Mouse (Mus musculus) lung, embryonic 15.5 days (tissue): ENCODE results near the gene Samd3. TPM values are rescaled to one million over a fixed set of nuclear protein-coding genes. Genes with fewer than 3 reads are reported as not detected.

Experiments used
- ATAC-seq: fragments of 200-750 bp; cut with Nextera tagmentation; 2 replicates; pipeline ENCODE4 v1.8.0; 2017; ENCODE audit warnings: moderate number of reproducible peaks, borderline replicate concordance; ENCODE audit not compliant: low FRiP score, low TSS enrichment; ENCODE audit errors: extremely low read depth
- H3K27ac ChIP-seq: fragments of 300-500 bp; sonication (generic); 2 replicates; pipeline ENCODE4 v1.5.1; 2015; ENCODE audit warnings: moderate library complexity, mild to moderate bottlenecking, inconsistent platforms
- H3K27me3 ChIP-seq: fragments of 300-500 bp; sonication (generic); 2 replicates; pipeline ENCODE4 v1.6.1; 2015; ENCODE audit warnings: inconsistent platforms
- H3K36me3 ChIP-seq: fragments of 300-500 bp; sonication (generic); 2 replicates; pipeline ENCODE4 v1.6.1; 2015; ENCODE audit warnings: inconsistent platforms
- H3K4me1 ChIP-seq: fragments of 300-500 bp; sonication (generic); 2 replicates; pipeline ENCODE4 v1.6.1; 2015; ENCODE audit warnings: inconsistent platforms
- H3K4me2 ChIP-seq: fragments of 300-500 bp; sonication (generic); 2 replicates; pipeline ENCODE4 v1.6.1; 2015; ENCODE audit warnings: inconsistent platforms, mild to moderate bottlenecking, moderate library complexity
- H3K4me3 ChIP-seq: fragments of 300-500 bp; sonication (generic); 2 replicates; pipeline ENCODE4 v1.5.1; 2015; ENCODE audit warnings: mild to moderate bottlenecking, inconsistent platforms
- H3K9ac ChIP-seq: fragments of 300-500 bp; sonication (generic); 2 replicates; pipeline ENCODE4 v1.6.1; 2015; ENCODE audit warnings: inconsistent platforms
- H3K9me3 ChIP-seq: fragments of 300-500 bp; sonication (generic); 2 replicates; pipeline ENCODE4 v1.6.1; 2016; ENCODE audit warnings: inconsistent platforms
- WGBS: fragments of 180-500 bp; shearing (Covaris S2); methylation state at CpG from one replicate; pipeline ENCODE4 v1.1.7; 2015; 5-methylcytosine and 5-hydroxymethylcytosine counted together
- polyA plus RNA-seq: library from polyadenylated mRNA; unstranded; fragments of >200 nt; fragmentation: Nextera tagmentation; extraction: Ambion mirVana; gene quantifications from 2 replicates; pipeline ENCODE4 v1.2.1, GENCODE M21; 2015

Samd3 gene
- polyA plus RNA-seq = 0.28 and 0.30 TPM in 2 replicates

DNA sequence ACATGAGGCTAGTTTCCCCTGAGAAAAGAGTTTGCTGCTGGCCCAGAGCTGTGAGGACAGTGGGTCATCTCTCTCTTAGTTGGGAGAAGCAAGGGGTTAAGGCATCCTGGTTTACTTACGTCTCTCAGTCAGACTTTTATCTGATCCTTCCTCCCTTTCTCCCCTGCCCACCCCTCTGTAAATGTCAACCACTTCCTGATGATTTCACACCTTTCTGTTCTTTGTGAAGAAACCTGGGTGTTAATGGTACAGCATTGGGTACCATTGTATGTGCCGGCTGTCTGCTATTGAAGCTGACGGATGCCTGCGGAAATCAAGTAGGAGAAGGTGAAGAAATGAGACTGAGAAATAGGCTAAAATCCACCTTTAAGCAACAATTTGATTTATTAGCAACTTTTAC is at the start of gene Samd3:
Gene Samd3 (plus strand): TSS at position 220 of the 400 bp plus-strand sequence.
- Histone ChIP-seq H3K27ac (no peak within 1 kb of the TSS), H3K4me2 (no peak within 1 kb of the TSS), H3K9me3 (no peaks in the 10 kb centered on the region), H3K9ac (no peak within 1 kb of the TSS), H3K27me3 (no peaks in the 10 kb centered on the region), H3K4me1 (peaks cover 16% of the 10 kb centered on the region; the same call in 1 of the 2 replicates), H3K36me3 (no peaks in the 10 kb centered on the region), H3K4me3 (no peak within 1 kb of the TSS)
- ATAC-seq = no peak
- WGBS = 67% methylated on average over 4 of the region's 4 CpGs

GRCm38 (mm10) chr10:26185289-26185688 is 44.2 kb upstream of the Samd3 start:
- 79% methylated on average over 5 of the region's 5 CpGs for WGBS
- H3K27me3 ChIP-seq = no peaks in the 10 kb centered on the region
- H3K27ac ChIP-seq = no peak overlapping the region
- H3K4me1 ChIP-seq = no peaks in the 10 kb centered on the region
- H3K4me3 ChIP-seq = no peak overlapping the region
- no peak overlapping the region for H3K4me2 ChIP-seq
- ATAC-seq = no peak
- no peak overlapping the region for H3K9ac ChIP-seq
- H3K36me3 ChIP-seq = no peaks in the 10 kb centered on the region
- no peaks in the 10 kb centered on the region for H3K9me3 ChIP-seq

DNA sequence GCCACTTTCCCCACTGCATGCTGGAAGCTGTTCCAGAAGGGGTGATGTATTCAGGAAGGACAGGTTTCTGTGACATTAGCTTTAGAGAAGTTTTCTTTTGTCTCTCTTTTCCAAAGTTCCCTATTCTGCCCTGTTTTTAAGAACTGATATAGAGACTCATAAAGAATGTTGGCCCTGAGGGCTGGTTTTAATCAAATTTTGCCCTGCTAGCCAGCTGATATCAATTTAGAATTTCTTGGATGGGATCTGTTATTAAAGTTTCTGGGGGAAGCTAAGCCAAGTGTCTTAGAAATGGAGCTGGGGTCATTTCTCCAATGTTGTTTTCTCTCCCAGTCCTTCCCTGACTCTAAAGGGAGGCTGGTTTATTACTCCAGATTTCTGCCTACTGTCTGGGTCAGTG is 38.7 kb upstream of the Samd3 start:
- no peak overlapping the region for H3K27ac ChIP-seq
- no peak for ATAC-seq
- H3K4me2 ChIP-seq = no peak overlapping the region
- no peaks in the 10 kb centered on the region for H3K27me3 ChIP-seq
- H3K4me3 ChIP-seq = no peak overlapping the region
- H3K9ac ChIP-seq = no peak overlapping the region
- no peaks in the 10 kb centered on the region for H3K36me3 ChIP-seq
- no peaks in the 10 kb centered on the region for H3K4me1 ChIP-seq
- H3K9me3 ChIP-seq = no peaks in the 10 kb centered on the region

GRCm38 (mm10) chr10:26194892-26195291 is 34.6 kb upstream of the Samd3 start:
- H3K4me1 ChIP-seq = no peaks in the 10 kb centered on the region
- H3K4me2 ChIP-seq = no peak overlapping the region
- H3K4me3 ChIP-seq = no peak overlapping the region
- H3K9ac ChIP-seq = no peak overlapping the region
- no peak for ATAC-seq
- H3K9me3 ChIP-seq = no peaks in the 10 kb centered on the region
- no peaks in the 10 kb centered on the region for H3K36me3 ChIP-seq
- H3K27ac ChIP-seq = no peak overlapping the region
- no peaks in the 10 kb centered on the region for H3K27me3 ChIP-seq
- 83% methylated on average over 1 of the region's 1 CpGs for WGBS

DNA sequence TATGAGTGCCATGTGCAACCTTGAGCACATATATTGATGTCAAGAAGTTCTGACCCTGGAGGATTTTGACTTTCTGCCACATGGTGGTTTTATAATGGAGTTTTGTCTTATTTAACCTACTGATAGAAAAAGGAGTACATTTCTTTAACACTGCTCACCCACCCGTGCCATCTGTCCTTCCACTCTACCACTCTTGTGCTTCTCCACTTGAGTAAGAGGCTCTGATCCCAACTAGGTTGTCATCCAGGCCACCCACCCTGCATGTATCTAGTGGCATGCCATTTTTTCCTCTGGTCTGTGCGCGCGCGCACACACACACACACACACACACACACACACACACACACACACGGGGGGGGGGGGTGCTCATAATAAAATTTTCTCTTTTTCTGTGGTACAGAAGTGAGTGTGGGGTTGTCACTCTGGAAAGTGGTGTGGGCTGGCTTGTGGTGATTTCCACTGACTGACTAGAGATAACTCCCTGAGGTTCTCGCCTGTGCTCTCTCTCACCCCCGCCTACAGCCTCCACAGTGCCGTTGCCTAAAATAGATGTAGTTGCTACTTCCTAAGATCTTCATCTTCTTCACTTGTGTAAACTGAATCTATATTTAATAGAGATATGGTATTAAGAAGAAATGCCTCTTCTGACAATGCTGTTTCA is 26.7 kb upstream of the Samd3 start:
- Histone ChIP-seq H3K9ac (no peak overlapping the region), H3K4me3 (no peak overlapping the region), H3K36me3 (no peaks in the 10 kb centered on the region), H3K27ac (no peak overlapping the region), H3K4me2 (no peak overlapping the region), H3K9me3 (no peaks in the 10 kb centered on the region), H3K27me3 (no peaks in the 10 kb centered on the region), H3K4me1 (no peaks in the 10 kb centered on the region)
- ATAC-seq = no peak
- WGBS = 83% methylated on average over 9 of the region's 9 CpGs

- no peak overlapping the region for H3K9ac ChIP-seq
- H3K9me3 ChIP-seq = no peaks in the 10 kb centered on the region
- H3K36me3 ChIP-seq = no peaks in the 10 kb centered on the region
- ATAC-seq = no peak
- no peak overlapping the region for H3K27ac ChIP-seq
- H3K4me3 ChIP-seq = no peak overlapping the region
- H3K4me2 ChIP-seq = no peak overlapping the region
- 73% methylated on average over 4 of the region's 4 CpGs for WGBS
- 0 out of 2 replicates have a peak, but pooled peaks cover under 1% of the 10 kb centered on the region for H3K4me1 ChIP-seq
- no peaks in the 10 kb centered on the region for H3K27me3 ChIP-seq
Observed at GRCm38 (mm10) chr10:26220729-26221128, 8.8 kb upstream of the Samd3 start.

- Histone ChIP-seq H3K4me1 (peaks cover 13% of the 10 kb centered on the region; the same call in 1 of the 2 replicates), H3K27ac (peak overlapping the region; percentile 79), H3K4me2 (no peak overlapping the region), H3K9ac (no peak overlapping the region), H3K36me3 (no peaks in the 10 kb centered on the region), H3K27me3 (no peaks in the 10 kb centered on the region), H3K4me3 (no peak overlapping the region), H3K9me3 (no peaks in the 10 kb centered on the region)
- 41% methylated on average over 5 of the region's 5 CpGs for whole genome bisulfite sequencing
- ATAC-seq = peak; percentile 80; the same call in 1 of the 2 replicates
Observed at GRCm38 (mm10) chr10:26226241-26226640, 3.3 kb upstream of the Samd3 start.

GRCm38 (mm10) chr10:26226734-26227133 is 2.8 kb upstream of the Samd3 start:
- H3K4me1 ChIP-seq = peaks cover 13% of the 10 kb centered on the region; the same call in 1 of the 2 replicates
- peak; percentile 95; the same call in 1 of the 2 replicates for ATAC-seq
- no peak overlapping the region for H3K4me2 ChIP-seq
- WGBS = 16% methylated on average over 2 of the region's 2 CpGs
- H3K36me3 ChIP-seq = no peaks in the 10 kb centered on the region
- no peaks in the 10 kb centered on the region for H3K27me3 ChIP-seq
- H3K9me3 ChIP-seq = no peaks in the 10 kb centered on the region
- H3K4me3 ChIP-seq = no peak overlapping the region
- H3K27ac ChIP-seq = peak overlapping the region; percentile 71
- no peak overlapping the region for H3K9ac ChIP-seq

DNA sequence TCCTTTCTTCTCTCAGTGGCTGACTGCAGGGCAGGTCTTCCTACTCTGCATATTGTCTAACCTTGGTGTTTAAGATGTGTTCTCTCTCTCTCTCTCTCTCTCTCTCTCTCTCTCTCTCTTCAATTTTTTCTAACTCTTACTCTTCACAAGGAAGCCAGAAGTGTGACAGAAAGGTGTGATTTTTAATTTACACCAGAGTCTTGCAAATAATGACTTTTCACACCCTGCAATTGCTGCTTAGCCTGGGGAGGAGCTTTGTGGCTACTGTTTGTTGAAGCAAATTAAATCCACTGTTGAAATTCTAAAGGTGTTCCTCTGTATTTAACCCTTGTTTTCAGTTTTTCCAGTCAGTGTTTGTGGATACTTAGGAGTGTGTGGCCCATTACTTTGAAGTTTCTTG is 1.3 kb upstream of the Samd3 start:
- Histone ChIP-seq H3K4me3 (no peak overlapping the region), H3K9ac (no peak overlapping the region), H3K4me2 (no peak overlapping the region), H3K27ac (no peak overlapping the region), H3K36me3 (no peaks in the 10 kb centered on the region), H3K9me3 (no peaks in the 10 kb centered on the region), H3K27me3 (no peaks in the 10 kb centered on the region), H3K4me1 (peaks cover 16% of the 10 kb centered on the region; the same call in 1 of the 2 replicates)
- no peak for ATAC-seq

DNA sequence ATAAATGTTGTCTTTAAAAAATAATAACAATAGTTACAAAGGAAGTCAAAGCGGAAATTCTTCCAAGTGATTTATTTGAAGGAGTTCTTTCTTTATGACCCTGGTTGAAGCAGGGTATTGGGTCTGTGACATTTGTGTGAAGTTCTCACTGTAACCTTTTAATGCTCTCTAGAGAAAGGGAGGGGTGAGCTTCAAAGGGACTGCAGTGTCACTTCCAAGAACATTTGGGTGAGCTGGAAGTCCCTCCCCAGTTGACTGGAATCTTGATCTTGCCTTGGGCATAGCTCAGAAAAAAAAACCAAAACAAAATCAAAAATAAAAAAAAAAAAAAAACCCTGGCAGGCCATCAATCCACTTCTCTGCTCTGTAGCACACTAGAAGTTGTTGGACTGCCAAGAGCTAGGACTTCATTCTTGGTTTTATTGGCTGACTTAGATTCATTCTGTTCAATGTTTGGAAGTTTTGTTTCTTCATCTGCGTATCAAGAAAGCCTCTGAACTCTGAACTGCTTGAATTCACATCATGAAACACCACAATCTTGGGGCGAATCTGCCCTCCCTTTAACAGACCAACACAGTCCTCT is 2.7 kb downstream of the Samd3 start:
- Histone ChIP-seq H3K4me1 (peaks cover 5% of the 10 kb centered on the region; the same call in 1 of the 2 replicates), H3K4me2 (no peak overlapping the region), H3K27ac (peak overlapping the region; percentile 33; the same call in 1 of the 2 replicates), H3K9me3 (no peaks in the 10 kb centered on the region), H3K4me3 (no peak overlapping the region), H3K36me3 (no peaks in the 10 kb centered on the region), H3K27me3 (no peaks in the 10 kb centered on the region), H3K9ac (no peak overlapping the region)
- ATAC-seq = peak; percentile 67; the same call in 1 of the 2 replicates
- 47% methylated on average over 3 of the region's 3 CpGs for WGBS

DNA sequence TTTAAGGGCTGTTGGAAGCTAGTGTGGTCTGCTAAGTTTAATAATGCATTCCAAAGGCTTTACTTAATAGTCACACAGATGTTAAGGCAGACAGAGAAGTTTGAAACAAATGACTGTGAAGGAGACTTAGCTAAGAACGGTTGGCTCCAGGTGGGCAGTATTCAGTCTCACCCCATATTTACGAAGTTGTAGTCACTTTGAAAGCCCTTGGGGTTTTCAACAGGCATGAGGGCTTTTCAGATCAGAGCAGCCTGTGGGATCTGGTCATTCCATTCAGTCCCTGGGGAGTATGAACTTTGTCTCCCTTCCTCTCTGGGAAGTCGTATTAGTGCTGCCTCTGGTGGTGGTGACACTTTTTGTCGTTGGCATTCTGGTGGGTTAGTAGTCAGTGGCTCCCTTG is 9.1 kb downstream of the Samd3 start:
- ATAC-seq = no peak
- H3K4me3 ChIP-seq = no peak overlapping the region
- H3K9ac ChIP-seq = no peak overlapping the region
- H3K4me2 ChIP-seq = no peak overlapping the region
- H3K4me1 ChIP-seq = peaks cover 5% of the 10 kb centered on the region; the same call in 1 of the 2 replicates
- H3K36me3 ChIP-seq = no peaks in the 10 kb centered on the region
- H3K27me3 ChIP-seq = no peaks in the 10 kb centered on the region
- 31% methylated on average over 4 of the region's 4 CpGs for WGBS
- H3K27ac ChIP-seq = peak overlapping the region; percentile 46
- no peaks in the 10 kb centered on the region for H3K9me3 ChIP-seq

- peak overlapping the region; percentile 46 for H3K27ac ChIP-seq
- no peaks in the 10 kb centered on the region for H3K36me3 ChIP-seq
- H3K27me3 ChIP-seq = no peaks in the 10 kb centered on the region
- WGBS = 20% methylated on average over 1 of the region's 1 CpGs
- H3K4me1 ChIP-seq = peaks cover 5% of the 10 kb centered on the region; the same call in 1 of the 2 replicates
- no peak overlapping the region for H3K4me2 ChIP-seq
- no peak overlapping the region for H3K9ac ChIP-seq
- peak; percentile 69 for ATAC-seq
- H3K4me3 ChIP-seq = no peak overlapping the region
- H3K9me3 ChIP-seq = no peaks in the 10 kb centered on the region
Observed at GRCm38 (mm10) chr10:26239090-26239489, 9.6 kb downstream of the Samd3 start.
